Mouse (Mus musculus) hindbrain, embryonic 15.5 days (tissue): ENCODE results near the gene Timp1. TPM values are rescaled to one million over a fixed set of nuclear protein-coding genes. Genes with fewer than 3 reads are reported as not detected.

Experiments
- microRNA-seq: library from miRNA; unstranded; fragments of <30 nt; microRNA quantifications from one replicate; pipeline ENCODE4, GENCODE M21; 2016
- polyA plus RNA-seq: library from polyadenylated mRNA; unstranded; fragments of >200 nt; fragmentation: Nextera tagmentation; extraction: Ambion mirVana; gene quantifications from 2 replicates; pipeline ENCODE4 v1.2.1, GENCODE M21; 2015

The Timp1 gene
- polyA plus RNA-seq, 1 experiment from 2014 or later, result 4.2 TPM

Small RNAs within 50 kb of the gene (microRNA-seq; reads per million reads assigned to microRNA genes)
- gene Gm24824 (not detected), gene Mir5617 (2.2 reads per million, percentile 3 among the genes with 10 or more reads in this experiment)

Other genes with a start within 250 kb of the Timp1 start
- 350 and 364 TPM in 2 replicates for gene Uba1, start 211.8 kb upstream of the Timp1 start, polyA plus RNA-seq
- gene Cdk16, start 182.2 kb upstream of the Timp1 start, polyA plus RNA-seq, result 159 and 183 TPM in 2 replicates
- gene Usp11, start 166.3 kb upstream of the Timp1 start, polyA plus RNA-seq, result 92.1 and 96.5 TPM in 2 replicates
- gene Araf, start 72.4 kb upstream of the Timp1 start, polyA plus RNA-seq, result 348 and 366 TPM in 2 replicates
- 83.1 and 117 TPM in 2 replicates for gene Syn1, start 50.8 kb downstream of the Timp1 start, polyA plus RNA-seq
- gene Cfp, start 61.4 kb downstream of the Timp1 start, polyA plus RNA-seq, result 5.7 and 6.3 TPM in 2 replicates
- 18.6 and 20.2 TPM in 2 replicates for gene Elk1, start 80.4 kb downstream of the Timp1 start, polyA plus RNA-seq
- 29.8 and 30.5 TPM in 2 replicates for gene Uxt, start 91.9 kb downstream of the Timp1 start, polyA plus RNA-seq
- 7.1 and 7.4 TPM in 2 replicates for gene Zfp182, start 192.2 kb downstream of the Timp1 start, polyA plus RNA-seq
- not detected in 2 replicates for gene Spaca5, start 198.2 kb downstream of the Timp1 start, polyA plus RNA-seq
- 3.7 and 5.1 TPM in 2 replicates for gene Zfp300, start 219.4 kb downstream of the Timp1 start, polyA plus RNA-seq
- not detected in 2 replicates for gene Ssxa1, start 245.7 kb downstream of the Timp1 start, polyA plus RNA-seq